Mouse (Mus musculus): ENCODE data around the gene Ccn1. TPM values are rescaled to one million over a fixed set of nuclear protein-coding genes. Genes with fewer than 3 reads are reported as not detected.

Ccn1 gene
- polyA plus RNA-seq, 1 experiment from 2014 or later, result 58.3 TPM

DNA sequence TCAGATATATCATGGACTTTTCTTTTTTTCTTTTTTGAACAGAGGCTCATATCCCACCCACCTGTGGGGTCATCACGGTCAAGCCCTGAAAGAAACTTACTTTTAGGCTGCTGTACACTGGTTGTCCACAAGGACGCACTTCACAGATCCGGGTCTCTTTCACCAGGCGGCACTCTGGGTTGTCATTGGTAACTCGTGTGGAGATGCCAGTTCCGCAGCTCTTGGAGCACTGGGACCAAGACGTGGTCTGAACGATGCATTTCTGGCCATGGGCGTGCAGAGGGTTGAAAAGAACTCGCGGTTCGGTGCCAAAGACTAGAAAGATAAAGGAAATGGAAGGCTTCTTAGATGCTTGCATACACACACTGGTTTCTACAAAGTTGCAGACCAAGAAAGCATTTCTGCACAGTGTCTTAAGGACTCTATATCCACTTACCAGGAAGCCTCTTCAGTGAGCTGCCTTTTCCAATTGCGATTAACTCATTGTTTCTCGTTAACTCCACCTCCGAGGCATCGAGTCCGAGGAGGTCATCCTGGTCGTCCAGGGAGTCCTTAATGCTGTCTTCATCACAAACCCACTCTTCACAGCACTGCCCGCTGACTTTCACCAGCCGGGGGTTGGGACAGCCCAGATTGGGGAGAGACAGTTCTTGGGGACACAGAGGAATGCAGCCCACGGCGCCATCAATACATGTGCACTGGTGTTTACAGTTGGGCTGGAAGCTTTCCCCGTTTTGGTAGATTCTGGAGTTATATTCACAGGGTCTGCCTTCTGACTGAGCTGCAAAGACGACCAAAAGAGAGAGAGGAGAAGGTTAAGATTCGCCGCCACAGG lies 1.5 kb downstream of the Ccn1 start:
- WGBS, result 13% methylated on average over 26 of the region's 26 CpGs
- no peak for ATAC-seq (ENCODE audit: borderline replicate concordance, extremely low read depth, low FRiP score, low TSS enrichment)
- H3K4me1 ChIP-seq, result peaks cover 47% of the 10 kb centered on the region
- no peaks in the 10 kb centered on the region for H3K9me3 ChIP-seq
- H3K4me2 ChIP-seq, result peak overlapping the region; percentile 85
- H3K27me3 ChIP-seq, result no peaks in the 10 kb centered on the region
- H3K27ac ChIP-seq, result peak overlapping the region; percentile 94
- peaks cover 7% of the 10 kb centered on the region; the same call in 1 of the 2 replicates for H3K36me3 ChIP-seq
- H3K4me3 ChIP-seq, result peak overlapping the region; percentile 68
- peak overlapping the region; percentile 72 for H3K9ac ChIP-seq

GRCm38 (mm10) chr3:145647416-145647815 lies 2.4 kb downstream of the Ccn1 start:
- Histone ChIP-seq H3K27ac (no peak overlapping the region), H3K4me1 (peaks cover 44% of the 10 kb centered on the region), H3K9ac (no peak overlapping the region), H3K9me3 (no peaks in the 10 kb centered on the region), H3K36me3 (peaks cover 7% of the 10 kb centered on the region; the same call in 1 of the 2 replicates), H3K4me3 (no peak overlapping the region), H3K4me2 (peak overlapping the region; percentile 85; the same call in 1 of the 2 replicates), H3K27me3 (no peaks in the 10 kb centered on the region)
- 91% methylated on average over 18 of the region's 18 CpGs for WGBS
- ATAC-seq (ENCODE audit: borderline replicate concordance, extremely low read depth, low FRiP score, low TSS enrichment), result no peak

- Histone ChIP-seq H3K27ac (no peak overlapping the region), H3K9me3 (no peaks in the 10 kb centered on the region), H3K36me3 (peaks cover 7% of the 10 kb centered on the region; the same call in 1 of the 2 replicates), H3K27me3 (no peaks in the 10 kb centered on the region), H3K4me3 (no peak overlapping the region), H3K4me1 (peaks cover 42% of the 10 kb centered on the region), H3K9ac (no peak overlapping the region), H3K4me2 (no peak overlapping the region)
- WGBS, result 79% methylated on average over 2 of the region's 2 CpGs
- ATAC-seq (ENCODE audit: borderline replicate concordance, extremely low read depth, low FRiP score, low TSS enrichment), result no peak
These were observed 3.1 kb downstream of the Ccn1 start for GRCm38 (mm10) chr3:145646666-145647065.

- H3K27me3 ChIP-seq, result no peaks in the 10 kb centered on the region
- H3K4me2 ChIP-seq, result no peak overlapping the region
- no peak overlapping the region for H3K4me3 ChIP-seq
- H3K4me1 ChIP-seq, result peaks cover 35% of the 10 kb centered on the region
- no peak overlapping the region for H3K27ac ChIP-seq
- no peak for ATAC-seq (ENCODE audit: borderline replicate concordance, extremely low read depth, low FRiP score, low TSS enrichment)
- no peak overlapping the region for H3K9ac ChIP-seq
- 41% methylated on average over 3 of the region's 3 CpGs for WGBS
- no peaks in the 10 kb centered on the region for H3K9me3 ChIP-seq
- peaks cover 7% of the 10 kb centered on the region; the same call in 1 of the 2 replicates for H3K36me3 ChIP-seq
These were observed 3.8 kb downstream of the Ccn1 start for GRCm38 (mm10) chr3:145646009-145646408.

- Histone ChIP-seq H3K36me3 (peaks cover 7% of the 10 kb centered on the region; the same call in 1 of the 2 replicates), H3K4me2 (no peak overlapping the region), H3K9ac (no peak overlapping the region), H3K27ac (no peak overlapping the region), H3K4me3 (no peak overlapping the region), H3K9me3 (no peaks in the 10 kb centered on the region), H3K27me3 (no peaks in the 10 kb centered on the region), H3K4me1 (peaks cover 29% of the 10 kb centered on the region)
- 76% methylated on average over 6 of the region's 6 CpGs for WGBS
- ATAC-seq (ENCODE audit: borderline replicate concordance, extremely low read depth, low FRiP score, low TSS enrichment), result no peak
These were observed 4.3 kb downstream of the Ccn1 start for GRCm38 (mm10) chr3:145645463-145645862.

DNA sequence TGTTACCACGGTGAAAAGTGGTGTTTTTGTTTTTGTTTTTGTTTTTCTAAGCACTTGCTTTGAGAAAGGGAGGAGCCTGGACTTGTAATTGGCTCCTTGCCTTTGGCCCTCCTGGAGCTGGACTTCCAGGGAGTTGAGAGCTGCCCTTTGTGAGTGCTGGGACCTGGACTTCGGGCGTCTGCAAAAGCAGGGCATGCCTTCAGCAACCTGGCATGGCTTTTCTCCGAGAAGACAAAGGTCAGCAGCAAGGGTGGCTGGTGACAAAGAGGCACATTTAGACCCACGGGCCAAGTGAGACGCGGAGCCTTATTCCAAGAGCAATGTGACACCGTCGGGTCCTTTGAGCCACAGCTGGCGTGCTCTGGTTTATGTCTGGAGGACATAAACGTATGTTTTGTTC lies 6.9 kb downstream of the Ccn1 start:
- no peak overlapping the region for H3K4me3 ChIP-seq
- H3K9ac ChIP-seq, result no peak overlapping the region
- peaks cover 7% of the 10 kb centered on the region; the same call in 1 of the 2 replicates for H3K36me3 ChIP-seq
- 66% methylated on average over 11 of the region's 11 CpGs for WGBS
- no peaks in the 10 kb centered on the region for H3K27me3 ChIP-seq
- peaks cover 18% of the 10 kb centered on the region; the same call in 1 of the 2 replicates for H3K4me1 ChIP-seq
- H3K27ac ChIP-seq, result no peak overlapping the region
- no peak overlapping the region for H3K4me2 ChIP-seq
- no peak for ATAC-seq (ENCODE audit: borderline replicate concordance, extremely low read depth, low FRiP score, low TSS enrichment)
- H3K9me3 ChIP-seq, result no peaks in the 10 kb centered on the region

DNA sequence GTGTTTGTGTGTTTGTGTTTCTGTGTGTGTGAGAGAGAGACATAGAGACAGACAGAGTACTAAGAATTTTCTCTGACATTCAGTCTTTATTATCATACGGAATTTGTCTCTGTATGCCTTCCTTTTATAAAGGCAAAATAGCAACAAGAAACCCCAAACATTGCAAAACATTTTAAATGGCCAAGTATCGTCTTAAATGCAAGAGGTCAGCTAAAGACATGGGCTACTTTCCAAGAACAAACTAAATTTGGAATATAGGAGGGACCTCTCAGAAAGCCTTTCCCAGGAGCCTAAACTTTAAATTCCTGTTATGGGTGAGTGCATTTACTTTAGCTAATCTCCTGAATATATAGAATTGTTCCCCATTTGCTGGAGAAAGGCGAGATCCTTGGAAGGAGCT lies 7.9 kb downstream of the Ccn1 start:
- Histone ChIP-seq H3K9ac (no peak overlapping the region), H3K27ac (no peak overlapping the region), H3K4me3 (no peak overlapping the region), H3K36me3 (no peaks in the 10 kb centered on the region), H3K9me3 (no peaks in the 10 kb centered on the region), H3K27me3 (no peaks in the 10 kb centered on the region), H3K4me1 (0 out of 2 replicates have a peak, but pooled peaks cover 10% of the 10 kb centered on the region), H3K4me2 (no peak overlapping the region)
- 39% methylated on average over 3 of the region's 3 CpGs for WGBS
- ATAC-seq (ENCODE audit: borderline replicate concordance, extremely low read depth, low FRiP score, low TSS enrichment), result no peak

DNA sequence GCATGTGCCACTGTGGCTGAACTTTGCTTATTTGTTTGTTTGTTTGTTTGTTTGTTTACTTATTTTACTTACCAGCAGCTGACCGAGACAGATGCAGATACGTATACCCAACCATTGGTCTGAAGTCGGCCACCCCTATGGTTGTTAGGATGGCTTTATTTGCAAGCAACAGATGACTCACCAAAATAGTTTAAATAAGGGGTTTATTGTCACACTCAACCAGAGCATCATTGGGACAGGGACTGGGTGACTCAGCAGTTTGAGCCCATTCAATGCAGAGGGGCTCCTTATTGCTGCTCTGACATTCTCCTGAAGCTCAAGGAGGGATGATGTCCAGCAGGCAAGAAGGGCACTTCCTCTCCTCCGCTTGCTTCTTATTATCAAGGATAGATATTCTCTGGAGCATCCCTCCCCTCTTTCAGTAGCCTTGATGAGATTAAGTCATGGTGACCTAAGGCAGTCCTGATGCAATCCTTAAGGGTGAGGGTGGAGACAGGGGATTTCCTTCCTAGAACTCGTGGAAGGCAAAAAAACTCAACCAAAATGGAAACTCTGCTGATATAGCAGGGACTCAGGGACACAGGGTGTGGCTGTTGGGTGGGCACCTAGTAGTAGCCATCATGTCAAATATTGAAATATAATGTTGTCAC lies 8.6 kb downstream of the Ccn1 start:
- Histone ChIP-seq H3K27me3 (no peaks in the 10 kb centered on the region), H3K27ac (no peak overlapping the region), H3K4me2 (no peak overlapping the region), H3K9ac (no peak overlapping the region), H3K36me3 (no peaks in the 10 kb centered on the region), H3K4me3 (no peak overlapping the region), H3K4me1 (0 out of 2 replicates have a peak, but pooled peaks cover 10% of the 10 kb centered on the region), H3K9me3 (no peaks in the 10 kb centered on the region)
- no peak for ATAC-seq (ENCODE audit: borderline replicate concordance, extremely low read depth, low FRiP score, low TSS enrichment)
- 71% methylated on average over 5 of the region's 5 CpGs for WGBS

DNA sequence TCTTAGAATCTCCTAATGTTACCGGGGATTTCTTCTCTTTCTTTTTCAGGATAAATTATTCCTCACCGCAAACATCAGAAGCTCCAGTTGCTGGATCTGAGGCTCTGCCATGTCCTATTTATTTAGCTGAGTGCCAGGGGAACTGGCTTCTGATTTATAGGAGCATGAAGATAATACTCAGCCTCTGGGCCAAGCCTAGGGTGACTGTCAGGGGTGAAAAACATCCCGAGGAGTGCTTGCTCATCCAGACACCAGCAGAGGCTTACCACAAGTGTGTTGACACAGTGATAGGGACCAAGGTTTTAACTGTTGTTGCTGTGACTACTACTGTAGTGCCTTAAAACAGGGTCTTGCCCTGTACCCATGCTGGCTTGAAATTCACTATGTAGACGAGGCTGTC lies 9.2 kb downstream of the Ccn1 start:
- no peak overlapping the region for H3K4me2 ChIP-seq
- no peaks in the 10 kb centered on the region for H3K9me3 ChIP-seq
- no peak overlapping the region for H3K9ac ChIP-seq
- ATAC-seq (ENCODE audit: borderline replicate concordance, extremely low read depth, low FRiP score, low TSS enrichment), result no peak
- 0 out of 2 replicates have a peak, but pooled peaks cover 10% of the 10 kb centered on the region for H3K4me1 ChIP-seq
- H3K27ac ChIP-seq, result no peak overlapping the region
- H3K27me3 ChIP-seq, result no peaks in the 10 kb centered on the region
- 56% methylated on average over 4 of the region's 4 CpGs for WGBS
- H3K4me3 ChIP-seq, result no peak overlapping the region
- H3K36me3 ChIP-seq, result no peaks in the 10 kb centered on the region

DNA sequence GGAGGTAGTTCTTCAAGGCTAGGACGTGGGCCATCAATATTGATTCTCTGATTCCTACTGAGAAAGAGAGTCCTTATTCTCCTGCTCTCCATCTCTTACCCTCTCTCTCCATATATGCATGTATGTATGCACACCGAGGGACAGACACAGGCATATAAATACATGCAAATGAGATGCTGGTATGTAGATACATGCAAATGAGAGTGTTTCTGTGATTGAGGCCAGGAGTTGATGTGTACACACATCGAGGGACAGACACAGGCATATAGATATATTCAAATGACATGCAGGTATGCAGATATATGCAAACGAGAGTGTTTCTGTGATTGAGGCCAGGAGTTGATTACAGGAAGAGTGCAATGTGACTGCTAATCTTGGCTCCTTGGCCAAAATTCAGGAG lies 9.6 kb downstream of the Ccn1 start:
- Histone ChIP-seq H3K27ac (no peak overlapping the region), H3K4me3 (no peak overlapping the region), H3K4me2 (no peak overlapping the region), H3K36me3 (no peaks in the 10 kb centered on the region), H3K4me1 (0 out of 2 replicates have a peak, but pooled peaks cover 10% of the 10 kb centered on the region), H3K27me3 (no peaks in the 10 kb centered on the region), H3K9me3 (no peaks in the 10 kb centered on the region), H3K9ac (no peak overlapping the region)
- no peak for ATAC-seq (ENCODE audit: borderline replicate concordance, extremely low read depth, low FRiP score, low TSS enrichment)
- 82% methylated on average over 4 of the region's 4 CpGs for WGBS

DNA sequence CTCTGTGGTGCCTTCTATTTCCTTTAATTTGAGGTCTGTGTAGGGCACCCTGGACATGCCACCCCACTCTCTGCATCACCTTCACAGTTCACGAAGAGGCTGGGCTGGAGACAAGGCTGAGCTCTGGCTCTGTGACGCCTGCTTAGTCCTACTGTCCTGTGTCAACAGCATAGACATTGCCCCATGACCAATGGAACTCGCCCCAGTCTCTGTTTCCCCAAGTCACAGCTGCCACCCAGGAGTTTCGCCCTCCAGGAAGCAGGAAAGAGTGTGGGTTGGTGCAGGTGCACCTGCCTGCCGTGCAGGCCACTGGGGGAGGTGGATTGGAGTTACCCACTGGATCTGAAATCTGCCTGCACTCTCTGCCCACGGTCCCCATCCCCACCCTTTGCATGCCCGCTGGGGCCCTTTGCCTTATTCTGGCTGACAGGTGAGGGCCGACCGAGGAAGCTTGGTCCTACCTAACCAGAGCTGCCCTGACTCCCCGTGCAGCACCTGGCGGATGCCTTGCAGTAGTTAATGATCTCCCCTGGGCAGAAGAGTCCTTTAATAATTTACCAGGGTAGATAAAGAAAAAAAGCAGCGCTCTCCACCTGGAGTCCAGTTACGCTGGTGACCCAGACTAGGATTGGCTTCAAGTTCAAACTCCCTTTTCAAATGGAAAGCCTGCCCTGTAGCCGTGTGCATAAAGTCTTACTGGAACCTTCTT lies 15.6 kb downstream of the Ccn1 start:
- 55% methylated on average over 14 of the region's 14 CpGs for WGBS
- Histone ChIP-seq H3K4me2 (no peak overlapping the region), H3K4me1 (peaks cover 27% of the 10 kb centered on the region), H3K9ac (no peak overlapping the region), H3K27ac (no peak overlapping the region), H3K27me3 (no peaks in the 10 kb centered on the region), H3K4me3 (no peak overlapping the region), H3K36me3 (no peaks in the 10 kb centered on the region), H3K9me3 (no peaks in the 10 kb centered on the region)
- no peak for ATAC-seq (ENCODE audit: borderline replicate concordance, extremely low read depth, low FRiP score, low TSS enrichment)
